Mouse (Mus musculus): Measurements from ENCODE around the gene Zfp874a. TPM values are rescaled to one million over a fixed set of nuclear protein-coding genes. Genes with fewer than 3 reads are reported as not detected.
"Not testable (repeated sequence)": the region's sequence is repeated elsewhere in the genome, so short reads cannot be mapped to it uniquely, and the experiment has no call there.

The Zfp874a gene
- total RNA-seq, 2 experiments from 2014 or later, result 12.1 to 12.8 TPM

DNA sequence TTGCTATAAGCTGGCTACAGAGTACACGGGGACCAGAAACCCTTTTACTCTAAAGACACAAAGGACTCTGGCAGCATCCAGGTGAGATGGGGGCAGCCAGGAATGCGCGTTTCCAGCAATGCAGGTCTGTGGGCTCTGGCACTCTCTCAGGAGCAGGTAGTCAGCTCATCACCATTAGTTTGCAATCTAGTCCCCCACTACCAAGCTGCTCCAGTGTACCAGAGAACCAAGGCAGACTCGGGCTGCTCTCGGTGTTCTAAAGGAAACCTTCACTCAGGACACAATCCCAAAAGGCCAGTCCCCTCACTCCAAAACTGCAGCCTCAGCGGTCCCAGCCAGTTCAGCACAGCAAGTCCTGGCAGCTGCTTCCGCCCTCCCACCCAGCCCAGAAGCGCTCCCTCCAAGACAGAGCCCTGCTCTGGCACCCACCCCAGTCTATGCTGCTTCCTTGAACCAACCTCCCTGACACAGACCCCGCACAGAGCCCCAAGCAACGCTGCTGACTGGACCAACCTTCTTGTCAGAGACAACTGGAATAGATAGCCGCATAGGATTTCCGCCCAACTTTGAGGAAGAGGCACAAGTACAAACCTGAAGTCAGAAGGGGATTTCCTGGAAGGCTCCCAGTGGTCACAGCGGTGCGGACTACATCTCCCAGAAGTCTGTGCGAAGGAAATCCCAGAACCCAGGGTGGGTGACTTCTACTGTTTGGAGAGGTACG is 52.1 kb downstream of the Zfp874a start, which contains the start of gene Zfp429:
TSS of gene Zfp429 (minus strand) at position 637 of the 721 bp plus-strand sequence.
- DNase-seq (ENCODE audit: low spot score in 2 of 2), result peak; percentile 67 to 71

GRCm38 (mm10) chr13:67376255-67376654 is 75.2 kb downstream of the Zfp874a start:
- not testable (repeated sequence) for DNase-seq (ENCODE audit: low spot score in 2 of 2)

DNA sequence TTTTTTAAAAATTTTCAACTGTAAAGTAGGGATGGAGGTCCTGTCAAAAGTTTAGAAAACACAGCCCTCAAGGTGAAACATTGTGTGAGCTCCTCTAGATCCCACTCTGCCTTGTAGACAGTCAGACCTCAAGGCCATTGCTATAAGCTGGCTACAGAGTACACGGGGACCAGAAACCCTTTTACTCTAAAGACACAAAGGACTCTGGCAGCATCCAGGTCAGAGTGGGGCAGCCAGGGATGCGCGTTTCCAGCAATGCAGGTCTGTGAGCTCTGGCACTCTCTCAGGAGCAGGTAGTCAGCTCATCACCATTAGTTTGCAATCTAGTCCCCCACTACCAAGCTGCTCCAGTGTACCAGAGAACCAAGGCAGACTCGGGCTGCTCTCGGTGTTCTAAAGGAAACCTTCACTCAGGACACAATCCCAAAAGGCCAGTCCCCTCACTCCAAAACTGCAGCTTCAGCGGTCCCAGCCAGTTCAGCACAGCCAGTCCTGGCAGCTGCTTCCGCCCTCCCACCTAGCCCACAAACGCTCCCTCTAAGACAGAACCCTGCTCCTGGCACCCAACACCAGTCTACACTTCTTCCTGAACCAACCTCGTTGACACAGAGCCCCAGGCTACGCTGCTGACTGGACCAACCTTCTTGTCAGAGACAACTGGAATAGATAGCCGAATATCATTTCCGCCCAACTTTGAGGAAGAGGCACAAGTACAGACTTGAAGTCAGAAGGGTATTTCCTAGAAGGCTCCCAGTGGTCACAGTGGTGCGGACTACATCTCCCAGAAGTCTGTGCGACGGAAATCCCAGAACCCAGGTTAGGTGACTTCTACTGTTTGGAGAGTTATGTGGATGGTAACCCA is 76.1 kb downstream of the Zfp874a start, which contains the start of the genes Gm28041 and Zfp456:
TSS of gene Gm28041 (minus strand) at position 684 of the 862 bp plus-strand sequence.
TSS of gene Zfp456 (minus strand) at position 761 of the 862 bp plus-strand sequence.
- DNase-seq (ENCODE audit: low spot score in 2 of 2), result peak; percentile 63 to 66

Other genes starting within 250 kb of the Zfp874a start
- gene Zfp458, start 173.2 kb downstream of the Zfp874a start, total RNA-seq (2021), result 10 to 100 TPM; 18.7 to 20.4 TPM
- 1 to 10 TPM; 5.1 to 7.2 TPM for gene Zfp457, start 145.1 kb downstream of the Zfp874a start, total RNA-seq (2021)
- 1 to 10 TPM; 3.1 TPM for gene Zfp595, start 119.1 kb downstream of the Zfp874a start, total RNA-seq (2021)
- gene Gm28044, start 91.1 kb downstream of the Zfp874a start, total RNA-seq (2021), result 1 to 10 TPM in 1 of 2 experiments, not detected in 1; 3.6 TPM
- under 1 TPM; 0.77 to 0.91 TPM for gene Zfp953, start 91.0 kb downstream of the Zfp874a start, total RNA-seq (2021)
- gene Gm28041, start 75.9 kb downstream of the Zfp874a start, total RNA-seq (2021), result not detected
- gene Zfp456, start 75.8 kb downstream of the Zfp874a start, total RNA-seq (2021), result 1 to 10 TPM; 1.4 to 2.0 TPM
- 1 to 10 TPM; 2.6 to 3.5 TPM for gene Zfp429, start 51.8 kb downstream of the Zfp874a start, total RNA-seq (2021)
- gene Zfp459, start 30.2 kb downstream of the Zfp874a start, total RNA-seq (2021), result 1 to 10 TPM; 3.9 to 5.0 TPM
- gene Zfp874b, start 32.6 kb upstream of the Zfp874a start, total RNA-seq (2021), result 10 to 100 TPM; 14.9 to 23.6 TPM
- gene Zfp58, start 48.9 kb upstream of the Zfp874a start, total RNA-seq (2021), result 1 to 10 TPM; 9.7 to 9.9 TPM
- 1 to 10 TPM in 1 of 2 experiments, not detected in 1; 1.6 TPM for gene Gm26965, start 74.5 kb upstream of the Zfp874a start, total RNA-seq (2021)
- gene Zfp87, start 74.6 kb upstream of the Zfp874a start, total RNA-seq (2021), result 10 to 100 TPM; 21.3 to 21.4 TPM
- 10 to 100 TPM; 10.2 to 10.3 TPM for gene Zfp748, start 102.2 kb upstream of the Zfp874a start, total RNA-seq (2021)
- 1 to 10 TPM; 7.5 to 8.5 TPM for gene Zfp729b, start 158.1 kb upstream of the Zfp874a start, total RNA-seq (2021)
- gene Gm49345, start 186.1 kb upstream of the Zfp874a start, total RNA-seq (2021), result 1 to 10 TPM; 1.4 to 3.3 TPM
- 1 to 10 TPM; 8.5 to 9.0 TPM for gene Zfp729a, start 186.2 kb upstream of the Zfp874a start, total RNA-seq (2021)
- 10 to 100 TPM; 22.6 to 23.1 TPM for gene Zfp738, start 235.4 kb upstream of the Zfp874a start, total RNA-seq (2021)